Mouse (Mus musculus): ENCODE measurements around the gene Magi2. TPM values are rescaled to one million over a fixed set of nuclear protein-coding genes. Genes with fewer than 3 reads are reported as not detected.
"Not testable (repeated sequence)": the region's sequence is repeated elsewhere in the genome, so short reads cannot be mapped to it uniquely, and the experiment has no call there.

Gene Magi2
- polyA plus RNA-seq, 1 experiment from 2014 or later: 4.1 TPM

- H3K4me1 ChIP-seq (replicated peaks); H3K9me3 ChIP-seq (replicated peaks); H3K36me3 ChIP-seq; H3K9ac ChIP-seq; H3K27ac ChIP-seq; H3K4me3 ChIP-seq; H3K4me2 ChIP-seq; H3K27me3 ChIP-seq; ATAC-seq (replicated peaks; ENCODE audit: insufficient number of reproducible peaks, insufficient read depth, low FRiP score, low read depth): not testable (repeated sequence)
- 86% methylated on average over 4 of the region's 4 CpGs for WGBS
Observed at GRCm38 (mm10) chr5:20723226-20723625, 1496.4 kb downstream of the Magi2 start.

- no peak for ATAC-seq (replicated peaks; ENCODE audit: insufficient number of reproducible peaks, insufficient read depth, low FRiP score, low read depth)
Observed at GRCm38 (mm10) chr5:20738795-20739194, 1512.0 kb downstream of the Magi2 start.

GRCm38 (mm10) chr5:20741193-20741592 is 1514.4 kb downstream of the Magi2 start:
- Histone ChIP-seq H3K36me3 (no peaks in the 10 kb centered on the region), H3K4me1 (replicated peaks) (no peaks in the 10 kb centered on the region), H3K4me2 (no peak overlapping the region), H3K4me3 (no peak overlapping the region), H3K27ac (no peak overlapping the region), H3K27me3 (no peaks in the 10 kb centered on the region), H3K9me3 (replicated peaks) (no peaks in the 10 kb centered on the region), H3K9ac (no peak overlapping the region)
- no peak for ATAC-seq (replicated peaks; ENCODE audit: insufficient number of reproducible peaks, insufficient read depth, low FRiP score, low read depth)
- WGBS: 35% methylated on average over 6 of the region's 6 CpGs

More at GRCm38 (mm10) chr5:20738795-20739194, 1512.0 kb downstream of the Magi2 start:
- no peak overlapping the region for H3K4me2 ChIP-seq
- no peak overlapping the region for H3K27ac ChIP-seq
- H3K4me1 ChIP-seq (replicated peaks): no peaks in the 10 kb centered on the region
- no peak overlapping the region for H3K4me3 ChIP-seq
- H3K9ac ChIP-seq: no peak overlapping the region
- no peaks in the 10 kb centered on the region for H3K36me3 ChIP-seq
- H3K9me3 ChIP-seq (replicated peaks): no peaks in the 10 kb centered on the region
- WGBS: 39% methylated on average over 2 of the region's 2 CpGs
- no peaks in the 10 kb centered on the region for H3K27me3 ChIP-seq

- H3K27me3 ChIP-seq: no peaks in the 10 kb centered on the region
- WGBS: 87% methylated on average over 8 of the region's 8 CpGs
- no peaks in the 10 kb centered on the region for H3K9me3 ChIP-seq (replicated peaks)
- no peak overlapping the region for H3K4me2 ChIP-seq
- no peak for ATAC-seq (replicated peaks; ENCODE audit: insufficient number of reproducible peaks, insufficient read depth, low FRiP score, low read depth)
- H3K4me1 ChIP-seq (replicated peaks): no peaks in the 10 kb centered on the region
- H3K27ac ChIP-seq: no peak overlapping the region
- no peak overlapping the region for H3K9ac ChIP-seq
- no peak overlapping the region for H3K4me3 ChIP-seq
- H3K36me3 ChIP-seq: no peaks in the 10 kb centered on the region
Observed at GRCm38 (mm10) chr5:20741936-20742335, 1515.1 kb downstream of the Magi2 start.

GRCm38 (mm10) chr5:20748142-20748541 is 1521.3 kb downstream of the Magi2 start:
- Histone ChIP-seq H3K36me3 (no peaks in the 10 kb centered on the region), H3K4me1 (replicated peaks) (no peaks in the 10 kb centered on the region), H3K27me3 (no peaks in the 10 kb centered on the region), H3K9ac (no peak overlapping the region), H3K4me3 (no peak overlapping the region), H3K4me2 (no peak overlapping the region), H3K9me3 (replicated peaks) (no peaks in the 10 kb centered on the region), H3K27ac (no peak overlapping the region)
- 85% methylated on average over 4 of the region's 4 CpGs for WGBS
- no peak for ATAC-seq (replicated peaks; ENCODE audit: insufficient number of reproducible peaks, insufficient read depth, low FRiP score, low read depth)

GRCm38 (mm10) chr5:20748856-20749255 is 1522.0 kb downstream of the Magi2 start:
- no peaks in the 10 kb centered on the region for H3K9me3 ChIP-seq (replicated peaks)
- H3K4me1 ChIP-seq (replicated peaks): no peaks in the 10 kb centered on the region
- no peaks in the 10 kb centered on the region for H3K36me3 ChIP-seq
- no peaks in the 10 kb centered on the region for H3K27me3 ChIP-seq
- 90% methylated on average over 8 of the region's 8 CpGs for WGBS
- no peak overlapping the region for H3K27ac ChIP-seq
- no peak overlapping the region for H3K9ac ChIP-seq
- H3K4me3 ChIP-seq: no peak overlapping the region
- no peak for ATAC-seq (replicated peaks; ENCODE audit: insufficient number of reproducible peaks, insufficient read depth, low FRiP score, low read depth)
- no peak overlapping the region for H3K4me2 ChIP-seq

- H3K27ac ChIP-seq: no peak overlapping the region
- no peak overlapping the region for H3K4me2 ChIP-seq
- no peaks in the 10 kb centered on the region for H3K4me1 ChIP-seq (replicated peaks)
- no peaks in the 10 kb centered on the region for H3K36me3 ChIP-seq
- 75% methylated on average over 3 of the region's 3 CpGs for WGBS
- H3K4me3 ChIP-seq: no peak overlapping the region
- H3K9ac ChIP-seq: no peak overlapping the region
- no peaks in the 10 kb centered on the region for H3K27me3 ChIP-seq
- no peak for ATAC-seq (replicated peaks; ENCODE audit: insufficient number of reproducible peaks, insufficient read depth, low FRiP score, low read depth)
- H3K9me3 ChIP-seq (replicated peaks): no peaks in the 10 kb centered on the region
Observed at GRCm38 (mm10) chr5:20749535-20749934, 1522.7 kb downstream of the Magi2 start.

- Histone ChIP-seq H3K4me1 (replicated peaks) (no peaks in the 10 kb centered on the region), H3K9me3 (replicated peaks) (no peaks in the 10 kb centered on the region), H3K4me3 (no peak overlapping the region), H3K4me2 (no peak overlapping the region), H3K9ac (no peak overlapping the region), H3K36me3 (no peaks in the 10 kb centered on the region), H3K27ac (no peak overlapping the region), H3K27me3 (no peaks in the 10 kb centered on the region)
- ATAC-seq (replicated peaks; ENCODE audit: insufficient number of reproducible peaks, insufficient read depth, low FRiP score, low read depth): no peak
- 73% methylated on average over 7 of the region's 7 CpGs for WGBS
Observed at GRCm38 (mm10) chr5:20751000-20751399, 1524.2 kb downstream of the Magi2 start.

GRCm38 (mm10) chr5:20751696-20752095 is 1524.9 kb downstream of the Magi2 start:
- H3K4me2 ChIP-seq: no peak overlapping the region
- H3K36me3 ChIP-seq: no peaks in the 10 kb centered on the region
- ATAC-seq (replicated peaks; ENCODE audit: insufficient number of reproducible peaks, insufficient read depth, low FRiP score, low read depth): no peak
- no peak overlapping the region for H3K4me3 ChIP-seq
- H3K4me1 ChIP-seq (replicated peaks): no peaks in the 10 kb centered on the region
- H3K27me3 ChIP-seq: no peaks in the 10 kb centered on the region
- no peak overlapping the region for H3K9ac ChIP-seq
- H3K9me3 ChIP-seq (replicated peaks): no peaks in the 10 kb centered on the region
- no peak overlapping the region for H3K27ac ChIP-seq
- WGBS: 63% methylated on average over 7 of the region's 7 CpGs

- H3K9ac ChIP-seq: no peak overlapping the region
- no peak for ATAC-seq (replicated peaks; ENCODE audit: insufficient number of reproducible peaks, insufficient read depth, low FRiP score, low read depth)
- H3K27me3 ChIP-seq: no peaks in the 10 kb centered on the region
- H3K4me1 ChIP-seq (replicated peaks): no peaks in the 10 kb centered on the region
- H3K4me2 ChIP-seq: no peak overlapping the region
- H3K27ac ChIP-seq: no peak overlapping the region
- 47% methylated on average over 2 of the region's 2 CpGs for WGBS
- H3K9me3 ChIP-seq (replicated peaks): no peaks in the 10 kb centered on the region
- no peaks in the 10 kb centered on the region for H3K36me3 ChIP-seq
- H3K4me3 ChIP-seq: no peak overlapping the region
Observed at GRCm38 (mm10) chr5:20753096-20753495, 1526.3 kb downstream of the Magi2 start.

GRCm38 (mm10) chr5:20753963-20754362 is 1527.1 kb downstream of the Magi2 start:
- 74% methylated on average over 5 of the region's 5 CpGs for WGBS
- Histone ChIP-seq H3K4me1 (replicated peaks) (peaks cover 3% of the 10 kb centered on the region; the same call in 1 of the 2 replicates), H3K4me3 (no peak overlapping the region), H3K9me3 (replicated peaks) (no peaks in the 10 kb centered on the region), H3K27me3 (no peaks in the 10 kb centered on the region), H3K27ac (no peak overlapping the region), H3K36me3 (no peaks in the 10 kb centered on the region), H3K4me2 (no peak overlapping the region), H3K9ac (no peak overlapping the region)
- ATAC-seq (replicated peaks; ENCODE audit: insufficient number of reproducible peaks, insufficient read depth, low FRiP score, low read depth): no peak

All from heart, embryonic 15.5 days (tissue).